Mouse (Mus musculus) C2C12 (cell line): ENCODE results near the gene Gm8082. TPM values are rescaled to one million over a fixed set of nuclear protein-coding genes. Genes with fewer than 3 reads are reported as not detected.
"Not testable (repeated sequence)": the region's sequence is repeated elsewhere in the genome, so short reads cannot be mapped to it uniquely, and the experiment has no call there.

Experiments
- H3K27me3 ChIP-seq: one replicate; pipeline ENCODE4 v1.6.1; 2011; ENCODE audit not compliant: control insufficient read depth, insufficient read depth, insufficient read length
- H3K36me3 ChIP-seq: one replicate; pipeline ENCODE4 v1.6.1; 2011; ENCODE audit not compliant: control insufficient read depth, insufficient read depth
- H3K4me3 ChIP-seq: one replicate; pipeline ENCODE4 v1.5.1; 2011; ENCODE audit warnings: mild to moderate bottlenecking, control low read depth; ENCODE audit not compliant: poor library complexity, insufficient read depth, severe bottlenecking
- H3K79me2 ChIP-seq: one replicate; pipeline ENCODE4 v1.6.1; 2011; ENCODE audit not compliant: control insufficient read depth, insufficient read depth
- H3K79me3 ChIP-seq: one replicate; pipeline ENCODE4 v1.6.1; 2011; ENCODE audit warnings: low read depth, control low read depth
- H3ac ChIP-seq: one replicate; pipeline ENCODE3; 2011; ENCODE audit warnings: low read depth; ENCODE audit not compliant: control insufficient read depth, insufficient read length
- long read RNA-seq, 2 experiments: library from polyadenylated mRNA; unstranded; transcript quantifications; one replicate each; pipeline ENCODE4 v2.0.0; 2019 to 2020
- polyA plus RNA-seq: library from polyadenylated mRNA; unstranded; fragments of >200 nt; fragmentation: generic; extraction: Trizol; gene quantifications from one replicate; pipeline ENCODE4 v1.2.1, GENCODE M21; 2012; ENCODE audit warnings: missing spikeins

Gene Gm8082
- polyA plus RNA-seq = not detected
- long read RNA-seq, experiment 1 = 0 reads
- long read RNA-seq, experiment 2 = 0 reads

DNA sequence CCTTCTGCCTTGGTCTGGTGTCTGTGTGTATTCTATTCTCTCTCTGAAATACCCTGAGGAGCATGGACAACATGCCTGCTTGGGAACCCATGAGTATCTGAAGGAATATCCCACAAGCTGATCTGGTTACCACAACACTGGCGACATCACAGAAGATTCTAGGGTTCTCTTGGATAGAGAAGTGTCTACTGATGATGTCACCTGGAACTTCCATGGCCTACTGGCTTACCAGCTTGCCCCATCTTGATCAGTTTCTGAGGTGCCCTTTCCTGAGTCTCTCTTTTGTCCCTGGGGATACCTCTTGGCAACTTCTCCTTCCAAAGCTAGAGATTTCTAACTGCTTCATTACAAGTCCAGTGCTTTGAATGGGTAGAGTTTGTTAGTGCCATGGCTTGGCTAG lies at the start of gene Gm8082:
Gene Gm8082 (minus strand): TSS at position 101 of the 400 bp plus-strand sequence.
- H3K79me3 ChIP-seq, H3K36me3 ChIP-seq, H3K79me2 ChIP-seq, H3K27me3 ChIP-seq, H3ac ChIP-seq, H3K4me3 ChIP-seq: not testable (repeated sequence)

GRCm38 (mm10) chr14:43015528-43015927 lies 22.1 kb upstream of the Gm8082 start, which contains the start of gene Gm10376:
TSS of gene Gm10376 (minus strand) at chr14:43015628.
- not testable (repeated sequence) for H3K79me3 ChIP-seq, H3ac ChIP-seq, H3K79me2 ChIP-seq, H3K27me3 ChIP-seq, H3K36me3 ChIP-seq, H3K4me3 ChIP-seq

Other genes with a start within 250 kb of the Gm8082 start
- not detected for gene Gm3015, start 224.8 kb downstream of the Gm8082 start, polyA plus RNA-seq
- not detected for gene Gm10377, start 195.6 kb downstream of the Gm8082 start, polyA plus RNA-seq
- not detected for gene Gm21977, start 140.1 kb downstream of the Gm8082 start, polyA plus RNA-seq
- not detected for gene Gm10376, start 22.0 kb upstream of the Gm8082 start, polyA plus RNA-seq
- 0.09 TPM for gene Gm8094, start 83.0 kb upstream of the Gm8082 start, polyA plus RNA-seq
- 0.02 TPM for gene Gm8104, start 107.0 kb upstream of the Gm8082 start, polyA plus RNA-seq
- gene Gm7233, start 186.2 kb upstream of the Gm8082 start, polyA plus RNA-seq = not detected
- not detected for gene Gm8122, start 241.7 kb upstream of the Gm8082 start, polyA plus RNA-seq